Mouse (Mus musculus) thymus, adult 2 months (tissue): ENCODE measurements around the gene Rnf220. TPM values are rescaled to one million over a fixed set of nuclear protein-coding genes. Genes with fewer than 3 reads are reported as not detected.

Experiments used
- DNase-seq: peaks from one replicate; pipeline ENCODE4 v3.0.0; 2021
- H3K27ac ChIP-seq: fragments of 200-500 bp; 2 replicates; pipeline ENCODE4 v1.5.1; 2012; ENCODE audit warnings: low read length, control low read depth; ENCODE audit not compliant: control insufficient read depth, insufficient read depth
- H3K27me3 ChIP-seq: fragments of 200-500 bp; 2 replicates; pipeline ENCODE4 v1.6.1; 2012; ENCODE audit warnings: mild to moderate bottlenecking, low read length, moderate library complexity, mixed read lengths; ENCODE audit not compliant: control insufficient read depth, insufficient read depth
- H3K36me3 ChIP-seq: fragments of 200-500 bp; 2 replicates; pipeline ENCODE4 v1.6.1; 2012; ENCODE audit warnings: mild to moderate bottlenecking, low read length, moderate library complexity; ENCODE audit not compliant: control insufficient read depth, insufficient read depth
- H3K4me1 ChIP-seq: fragments of 200-500 bp; replicated peaks from 2 replicates; pipeline ENCODE4 v1.6.1; 2012; ENCODE audit warnings: low read length; ENCODE audit not compliant: control insufficient read depth, insufficient read depth
- H3K4me3 ChIP-seq: fragments of 200-500 bp; 2 replicates; pipeline ENCODE4 v1.5.1; 2012; ENCODE audit warnings: mild to moderate bottlenecking, low read length, control low read depth, moderate library complexity; ENCODE audit not compliant: control insufficient read depth, insufficient read depth
- CTCF ChIP-seq: fragments of 200-500 bp; IDR thresholded peaks from 2 replicates; pipeline ENCODE4 v1.5.1; 2012; ENCODE audit warnings: mild to moderate bottlenecking, control low read depth, low read length, moderate library complexity, borderline replicate concordance; ENCODE audit not compliant: control insufficient read depth, poor library complexity, insufficient read depth; ENCODE audit errors: extremely low read depth
- POLR2A ChIP-seq: fragments of 200-500 bp; IDR thresholded peaks from 2 replicates; pipeline ENCODE4 v1.6.1; 2012; ENCODE audit warnings: mild to moderate bottlenecking, low read length, control low read depth, moderate library complexity; ENCODE audit not compliant: control insufficient read depth, poor library complexity, insufficient read depth; ENCODE audit errors: extremely low read depth
- WGBS: fragments of 180-500 bp; shearing (Covaris S2); methylation state at CpG from one replicate; pipeline ENCODE4 v1.1.7; 2018; 5-methylcytosine and 5-hydroxymethylcytosine counted together
- polyA plus RNA-seq: library from polyadenylated mRNA; depleted of rRNA; stranded (reverse); fragments of >200 nt; gene quantifications from 2 replicates; pipeline ENCODE4 v1.2.3, GENCODE M21; 2012

The Rnf220 gene
- polyA plus RNA-seq, 1 experiment: 178 TPM

- Histone ChIP-seq H3K27me3 (no peaks in the 10 kb centered on the region), H3K4me1 (no peaks in the 10 kb centered on the region), H3K27ac (no peak overlapping the region), H3K36me3 (no peaks in the 10 kb centered on the region), H3K4me3 (no peak overlapping the region)
- no peak for DNase-seq
- 94% methylated on average over 14 of the region's 14 CpGs for WGBS
- TF ChIP-seq POLR2A (no peak), CTCF (no peak)
Measured at GRCm38 (mm10) chr4:117389264-117390054, 107.4 kb downstream of the Rnf220 start.

GRCm38 (mm10) chr4:117385247-117385646, 111.6 kb downstream of the Rnf220 start:
- H3K4me1 ChIP-seq: peaks cover 3% of the 10 kb centered on the region; the same call in 1 of the 2 replicates
- no peaks in the 10 kb centered on the region for H3K36me3 ChIP-seq
- no peak for TF ChIP-seq CTCF
- no peak for TF ChIP-seq POLR2A
- no peak for DNase-seq
- H3K27ac ChIP-seq: no peak overlapping the region
- H3K27me3 ChIP-seq: no peaks in the 10 kb centered on the region
- H3K4me3 ChIP-seq: no peak overlapping the region
- WGBS: 11% methylated on average over 1 of the region's 1 CpGs

- Histone ChIP-seq H3K4me3 (no peak overlapping the region), H3K36me3 (no peaks in the 10 kb centered on the region), H3K4me1 (peaks cover 3% of the 10 kb centered on the region; the same call in 1 of the 2 replicates), H3K27me3 (no peaks in the 10 kb centered on the region), H3K27ac (no peak overlapping the region)
- TF ChIP-seq CTCF: no peak
- TF ChIP-seq POLR2A: no peak
- DNase-seq: no peak
- 93% methylated on average over 8 of the region's 8 CpGs for WGBS
Measured at GRCm38 (mm10) chr4:117381846-117382245, 115.0 kb downstream of the Rnf220 start.

GRCm38 (mm10) chr4:117380558-117380935, 116.3 kb downstream of the Rnf220 start:
- no peak for TF ChIP-seq CTCF
- TF ChIP-seq POLR2A: no peak
- no peak for DNase-seq
- no peaks in the 10 kb centered on the region for H3K36me3 ChIP-seq
- peaks cover 3% of the 10 kb centered on the region; the same call in 1 of the 2 replicates for H3K4me1 ChIP-seq
- WGBS: 99% methylated on average over 5 of the region's 5 CpGs
- no peak overlapping the region for H3K27ac ChIP-seq
- H3K27me3 ChIP-seq: no peaks in the 10 kb centered on the region
- no peak overlapping the region for H3K4me3 ChIP-seq

GRCm38 (mm10) chr4:117379803-117380557, 116.9 kb downstream of the Rnf220 start:
- peaks cover 3% of the 10 kb centered on the region; the same call in 1 of the 2 replicates for H3K4me1 ChIP-seq
- TF ChIP-seq POLR2A: no peak
- TF ChIP-seq CTCF: no peak
- no peaks in the 10 kb centered on the region for H3K27me3 ChIP-seq
- DNase-seq: no peak
- no peak overlapping the region for H3K4me3 ChIP-seq
- 94% methylated on average over 14 of the region's 14 CpGs for WGBS
- H3K27ac ChIP-seq: no peak overlapping the region
- no peaks in the 10 kb centered on the region for H3K36me3 ChIP-seq

- H3K36me3 ChIP-seq: no peaks in the 10 kb centered on the region
- H3K27me3 ChIP-seq: no peaks in the 10 kb centered on the region
- 95% methylated on average over 10 of the region's 10 CpGs for WGBS
- TF ChIP-seq CTCF (no peak), POLR2A (no peak)
- DNase-seq: no peak
- H3K4me1 ChIP-seq: no peaks in the 10 kb centered on the region
- no peak overlapping the region for H3K4me3 ChIP-seq
- H3K27ac ChIP-seq: no peak overlapping the region
Measured at GRCm38 (mm10) chr4:117374078-117374540, 122.7 kb downstream of the Rnf220 start.

GRCm38 (mm10) chr4:117373324-117374077, 123.4 kb downstream of the Rnf220 start:
- Histone ChIP-seq H3K27me3 (no peaks in the 10 kb centered on the region), H3K4me1 (no peaks in the 10 kb centered on the region), H3K27ac (no peak overlapping the region), H3K36me3 (no peaks in the 10 kb centered on the region), H3K4me3 (no peak overlapping the region)
- no peak for DNase-seq
- no peak for TF ChIP-seq CTCF
- no peak for TF ChIP-seq POLR2A
- 90% methylated on average over 15 of the region's 16 CpGs for WGBS
